Mouse (Mus musculus) liver, embryonic 14.5 days (tissue): Measurements from ENCODE around the gene Il16.

Source experiments
- CTCF ChIP-seq: IDR thresholded peaks from 2 replicates; pipeline ENCODE4 v1.5.1; 2016; ENCODE audit warnings: antibody characterized with exemption, low read depth, control low read depth
- EP300 ChIP-seq: IDR thresholded peaks from 2 replicates; pipeline ENCODE4 v1.6.1; 2016; ENCODE audit warnings: antibody characterized with exemption, low read depth

- TF ChIP-seq EP300, result no peak
- TF ChIP-seq CTCF, result no peak
Observed at GRCm38 (mm10) chr7:83611886-83612285, 133.6 kb downstream of the Il16 start.
